Mouse (Mus musculus) hindbrain, embryonic 12.5 days (tissue): ENCODE measurements around the gene 4930402K13Rik. TPM values are rescaled to one million over a fixed set of nuclear protein-coding genes. Genes with fewer than 3 reads are reported as not detected.
"Not testable (repeated sequence)": the region's sequence is repeated elsewhere in the genome, so short reads cannot be mapped to it uniquely, and the experiment has no call there.

ENCODE experiments used
- ATAC-seq: fragments of 200-750 bp; cut with Nextera tagmentation; 2 replicates; pipeline ENCODE4 v1.8.0; 2017; ENCODE audit warnings: moderate TSS enrichment; ENCODE audit not compliant: low FRiP score
- H3K27ac ChIP-seq: fragments of 300-500 bp; sonication (generic); 2 replicates; pipeline ENCODE4 v1.5.1; 2016; ENCODE audit warnings: mild to moderate bottlenecking
- H3K27me3 ChIP-seq: fragments of 300-500 bp; sonication (generic); 2 replicates; pipeline ENCODE4 v1.6.1; 2016; ENCODE audit warnings: mild to moderate bottlenecking
- H3K36me3 ChIP-seq: fragments of 300-500 bp; sonication (generic); 2 replicates; pipeline ENCODE4 v1.6.1; 2016; ENCODE audit warnings: mild to moderate bottlenecking
- H3K4me1 ChIP-seq: fragments of 300-500 bp; sonication (generic); 2 replicates; pipeline ENCODE4 v1.6.1; 2016
- H3K4me2 ChIP-seq: fragments of 300-500 bp; sonication (generic); replicated peaks from 2 replicates; pipeline ENCODE4 v1.6.1; 2016; ENCODE audit warnings: mild to moderate bottlenecking
- H3K4me3 ChIP-seq: fragments of 300-500 bp; sonication (generic); 2 replicates; pipeline ENCODE4 v1.5.1; 2016; ENCODE audit warnings: mild to moderate bottlenecking
- H3K9ac ChIP-seq: fragments of 300-500 bp; sonication (generic); 2 replicates; pipeline ENCODE4 v1.6.1; 2016; ENCODE audit warnings: mild to moderate bottlenecking, moderate library complexity
- H3K9me3 ChIP-seq: fragments of 300-500 bp; sonication (generic); replicated peaks from 2 replicates; pipeline ENCODE4 v1.6.1; 2016; ENCODE audit warnings: mild to moderate bottlenecking
- WGBS: fragments of 180-500 bp; shearing (Covaris S2); methylation state at CpG from one replicate; pipeline ENCODE4 v1.1.7; 2016; 5-methylcytosine and 5-hydroxymethylcytosine counted together
- polyA plus RNA-seq: library from polyadenylated mRNA; unstranded; fragments of >200 nt; fragmentation: Nextera tagmentation; extraction: Ambion mirVana; gene quantifications from 2 replicates; pipeline ENCODE4 v1.2.1, GENCODE M21; 2016

Gene 4930402K13Rik
- polyA plus RNA-seq, result not detected in 2 replicates

DNA sequence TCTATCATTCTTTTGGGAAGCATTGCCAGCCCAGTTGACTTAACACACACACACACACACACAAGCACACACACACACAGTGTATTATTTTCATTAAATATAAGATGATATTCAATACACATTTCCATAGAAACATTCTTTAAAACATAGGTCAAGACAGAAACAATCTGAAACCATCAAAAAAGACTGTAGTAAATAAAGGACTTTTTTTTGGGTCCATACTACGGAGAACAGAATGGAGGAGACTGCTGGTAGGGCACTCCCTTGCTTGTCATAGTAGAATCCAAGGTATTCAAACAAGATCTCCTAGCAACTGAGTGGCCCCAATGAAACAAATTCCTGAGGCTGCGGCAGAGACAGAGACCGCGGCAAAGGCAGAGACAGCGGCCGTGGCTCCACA is at the start of gene 4930402K13Rik:
Gene 4930402K13Rik (plus strand): TSS at position 301 of the 400 bp plus-strand sequence.
- Histone ChIP-seq H3K36me3 (no peaks in the 10 kb centered on the region), H3K9me3 (no peaks in the 10 kb centered on the region), H3K27me3 (no peaks in the 10 kb centered on the region), H3K27ac (no peak within 1 kb of the TSS), H3K9ac (no peak within 1 kb of the TSS), H3K4me1 (no peaks in the 10 kb centered on the region), H3K4me3 (no peak within 1 kb of the TSS), H3K4me2 (no peak within 1 kb of the TSS)
- 78% methylated on average over 6 of the region's 6 CpGs for WGBS
- no peak for ATAC-seq

DNA sequence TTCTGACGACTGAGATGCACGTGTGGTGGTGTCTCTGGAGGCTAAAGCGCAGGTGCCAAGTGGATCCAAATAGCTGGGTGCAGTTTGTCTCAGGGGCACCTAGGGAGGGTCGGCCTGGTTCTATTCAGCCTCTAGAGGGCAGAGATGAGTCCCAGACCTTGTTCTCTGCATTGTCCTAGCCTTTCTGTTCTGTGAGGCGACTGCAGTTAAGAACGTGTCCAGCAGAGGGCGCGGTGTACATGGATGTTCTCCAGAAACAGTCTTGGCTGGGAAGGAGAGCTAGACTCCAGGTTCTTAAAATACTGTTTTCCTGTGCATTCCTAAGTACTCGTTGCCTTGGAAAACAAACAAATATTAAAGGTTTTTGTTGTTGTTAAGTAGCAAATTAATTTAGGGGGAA is 43.4 kb upstream of the 4930402K13Rik start:
- not testable (repeated sequence) for H3K9ac ChIP-seq, H3K4me1 ChIP-seq, ATAC-seq, H3K27me3 ChIP-seq, H3K36me3 ChIP-seq, H3K9me3 ChIP-seq, H3K4me3 ChIP-seq, H3K27ac ChIP-seq, H3K4me2 ChIP-seq
- WGBS, result 26% methylated on average over 7 of the region's 9 CpGs

DNA sequence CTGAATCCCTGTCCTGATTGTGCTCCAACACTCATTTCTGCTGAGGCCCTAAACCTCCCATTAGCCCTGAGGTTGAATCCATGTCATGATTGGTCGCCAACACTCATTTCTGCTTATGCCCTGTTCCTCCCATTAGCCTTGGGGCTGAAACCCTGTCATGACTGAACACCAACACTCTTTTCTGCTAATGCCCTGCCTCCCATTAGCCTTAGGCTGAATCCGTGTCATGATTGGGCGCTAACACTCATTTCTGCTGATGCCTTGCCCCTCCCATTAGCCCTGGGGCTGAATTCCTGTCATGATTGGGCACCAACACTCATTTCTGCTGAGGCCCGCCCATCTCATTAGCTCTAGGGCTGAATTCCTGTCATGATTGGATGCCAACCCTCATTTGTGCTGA is 42.3 kb upstream of the 4930402K13Rik start:
- no peak overlapping the region for H3K9ac ChIP-seq
- no peak overlapping the region for H3K4me3 ChIP-seq
- no peak overlapping the region for H3K4me2 ChIP-seq
- WGBS, result 90% methylated on average over 4 of the region's 4 CpGs
- H3K27me3 ChIP-seq, result no peaks in the 10 kb centered on the region
- H3K27ac ChIP-seq, result no peak overlapping the region
- H3K9me3 ChIP-seq, result peaks cover 7% of the 10 kb centered on the region; the same call in 1 of the 2 replicates
- ATAC-seq, result no peak
- no peaks in the 10 kb centered on the region for H3K4me1 ChIP-seq
- no peaks in the 10 kb centered on the region for H3K36me3 ChIP-seq

DNA sequence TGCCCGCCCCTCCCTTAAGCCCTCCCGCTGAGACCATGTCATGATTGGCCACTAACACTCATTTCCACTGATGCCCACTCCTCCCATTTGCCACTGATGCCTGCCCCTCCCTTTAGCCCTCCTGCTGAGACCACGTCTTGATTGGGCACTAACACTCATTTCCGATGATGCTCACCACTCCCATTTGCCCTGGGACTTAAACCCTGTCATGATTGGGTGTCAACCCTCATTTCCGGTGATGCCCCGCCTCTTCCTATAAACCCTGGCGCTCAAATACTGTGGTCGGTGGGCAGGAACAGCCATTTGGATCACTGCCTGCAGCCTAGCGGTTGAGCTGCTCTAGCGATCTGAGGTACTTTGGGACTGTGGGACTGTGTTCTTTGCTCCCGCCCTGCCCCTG is 41.6 kb upstream of the 4930402K13Rik start, which contains the start of gene Fthl17f:
Gene Fthl17f (plus strand): TSS at position 301 of the 400 bp plus-strand sequence.
- H3K27ac ChIP-seq, ATAC-seq, H3K9ac ChIP-seq, H3K4me2 ChIP-seq, H3K27me3 ChIP-seq, H3K36me3 ChIP-seq, H3K4me3 ChIP-seq, H3K9me3 ChIP-seq, H3K4me1 ChIP-seq: not testable (repeated sequence)
- WGBS, result 92% methylated on average over 11 of the region's 11 CpGs

DNA sequence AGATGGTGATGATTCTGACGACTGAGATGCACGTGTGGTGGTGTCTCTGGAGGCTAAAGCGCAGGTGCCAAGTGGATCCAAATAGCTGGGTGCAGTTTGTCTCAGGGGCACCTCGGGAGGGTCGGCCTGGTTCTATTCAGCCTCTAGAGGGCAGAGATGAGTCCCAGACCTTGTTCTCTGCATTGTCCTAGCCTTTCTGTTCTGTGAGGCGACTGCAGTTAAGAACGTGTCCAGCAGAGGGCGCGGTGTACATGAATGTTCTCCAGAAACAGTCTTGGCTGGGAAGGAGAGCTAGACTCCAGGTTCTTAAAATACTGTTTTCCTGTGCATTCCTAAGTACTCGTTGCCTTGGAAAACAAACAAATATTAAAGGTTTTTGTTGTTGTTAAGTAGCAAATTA is 26.7 kb upstream of the 4930402K13Rik start:
- ATAC-seq, result not testable (repeated sequence)

DNA sequence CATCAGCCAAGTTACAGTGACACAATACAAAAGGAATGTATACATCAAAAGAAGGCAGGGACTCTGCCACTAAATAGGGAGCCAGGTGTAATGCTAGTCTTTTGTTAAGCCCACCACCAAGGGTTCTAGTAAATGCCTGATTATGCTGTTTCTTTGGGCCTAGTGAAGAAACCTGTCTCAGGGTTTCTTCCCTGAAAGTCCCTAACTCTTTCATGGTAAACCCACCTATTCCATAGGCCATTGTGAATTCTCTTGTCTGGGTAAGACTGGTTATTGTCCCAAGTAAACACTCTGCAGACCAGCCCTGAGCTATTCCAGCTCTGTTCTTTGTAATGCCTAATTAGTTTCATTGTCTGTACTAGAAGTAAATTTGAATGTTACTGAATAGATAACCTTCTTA is 9.3 kb upstream of the 4930402K13Rik start:
- H3K4me1 ChIP-seq, ATAC-seq, H3K27ac ChIP-seq, H3K27me3 ChIP-seq, H3K4me3 ChIP-seq, H3K9me3 ChIP-seq, H3K9ac ChIP-seq, H3K4me2 ChIP-seq, H3K36me3 ChIP-seq: not testable (repeated sequence)

More for the DNA sequence above, 26.7 kb upstream of the 4930402K13Rik start:
- not testable (repeated sequence) for H3K27ac ChIP-seq, H3K9me3 ChIP-seq, H3K9ac ChIP-seq, H3K4me2 ChIP-seq, H3K36me3 ChIP-seq, H3K4me3 ChIP-seq, H3K27me3 ChIP-seq, H3K4me1 ChIP-seq
- 28% methylated on average over 10 of the region's 10 CpGs for WGBS

DNA sequence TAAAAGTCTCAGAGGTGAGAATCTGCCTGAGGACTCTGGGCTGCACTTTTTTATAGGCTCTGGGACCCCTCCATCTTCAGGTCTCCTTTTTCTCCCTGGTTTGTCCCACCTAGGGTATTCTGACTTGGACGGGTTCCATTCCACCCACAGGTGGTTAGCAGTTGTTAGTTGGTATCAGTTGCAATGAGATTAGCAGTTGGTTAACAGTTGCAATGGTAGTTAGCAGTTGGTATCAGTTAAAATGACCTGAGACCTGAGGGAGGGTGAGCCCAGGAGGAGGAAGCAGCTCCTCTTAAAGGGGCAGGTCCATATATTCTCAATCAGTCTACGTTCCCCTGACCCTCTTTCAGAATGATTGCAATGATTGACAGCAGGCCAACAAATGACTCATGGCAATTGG is 6.0 kb downstream of the 4930402K13Rik start:
- 55% methylated on average over 2 of the region's 2 CpGs for WGBS
- H3K9ac ChIP-seq, result no peak overlapping the region
- no peaks in the 10 kb centered on the region for H3K9me3 ChIP-seq
- H3K36me3 ChIP-seq, result no peaks in the 10 kb centered on the region
- no peaks in the 10 kb centered on the region for H3K27me3 ChIP-seq
- H3K4me3 ChIP-seq, result no peak overlapping the region
- no peak overlapping the region for H3K27ac ChIP-seq
- no peaks in the 10 kb centered on the region for H3K4me1 ChIP-seq
- H3K4me2 ChIP-seq, result no peak overlapping the region
- ATAC-seq, result no peak

DNA sequence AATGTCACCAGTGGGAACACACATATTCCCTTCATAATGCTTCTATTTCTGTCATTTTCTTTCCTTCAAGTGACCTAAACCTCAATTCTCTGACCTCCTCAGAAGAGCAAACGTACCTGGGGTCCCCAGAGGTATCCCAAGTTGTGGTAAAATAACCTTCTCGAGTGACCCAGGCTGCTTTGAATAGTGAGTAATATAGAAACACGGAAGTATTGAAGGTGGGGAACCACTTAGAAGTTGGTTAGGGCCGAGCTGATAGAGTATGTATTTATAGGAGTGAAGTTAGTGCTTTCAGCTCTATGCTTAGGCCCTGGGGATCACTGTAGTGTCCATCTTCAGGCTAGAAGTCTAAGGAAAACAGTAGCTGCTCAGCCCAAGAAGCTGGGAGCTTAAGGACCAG is 20.6 kb downstream of the 4930402K13Rik start:
- WGBS, result 56% methylated on average over 4 of the region's 4 CpGs

DNA sequence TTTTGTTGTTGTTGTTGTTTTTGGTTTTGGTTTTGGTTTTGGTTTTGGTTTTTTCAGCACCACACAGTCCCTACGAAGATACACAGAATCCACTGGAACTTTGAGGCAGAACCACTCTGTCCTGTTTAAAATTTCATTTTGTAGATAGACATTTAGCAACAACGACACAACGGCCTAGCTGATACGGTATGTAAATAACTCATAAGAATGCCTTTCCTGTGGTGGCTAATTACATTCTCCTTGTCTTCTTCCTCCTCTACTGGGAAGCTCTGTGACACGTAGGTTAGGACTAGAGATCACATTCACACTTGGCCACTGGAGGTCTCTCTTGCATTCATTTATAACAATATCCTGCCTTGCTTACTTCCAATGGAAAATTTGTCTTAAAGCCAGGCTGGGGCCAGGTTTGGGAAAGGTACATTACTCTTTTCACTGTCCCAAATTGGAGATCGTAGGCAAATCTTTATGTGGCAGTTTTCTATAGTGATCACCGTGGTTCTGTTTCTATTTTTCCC is 24.0 kb downstream of the 4930402K13Rik start:
- Histone ChIP-seq H3K27me3 (no peaks in the 10 kb centered on the region), H3K36me3 (no peaks in the 10 kb centered on the region), H3K9ac (no peak overlapping the region), H3K9me3 (no peaks in the 10 kb centered on the region), H3K4me3 (no peak overlapping the region), H3K4me1 (no peaks in the 10 kb centered on the region), H3K27ac (no peak overlapping the region), H3K4me2 (no peak overlapping the region)
- ATAC-seq, result no peak
- 46% methylated on average over 7 of the region's 7 CpGs for WGBS

More for the DNA sequence above, 20.6 kb downstream of the 4930402K13Rik start:
- no peaks in the 10 kb centered on the region for H3K36me3 ChIP-seq
- ATAC-seq, result no peak
- H3K4me1 ChIP-seq, result no peaks in the 10 kb centered on the region
- no peaks in the 10 kb centered on the region for H3K27me3 ChIP-seq
- H3K9me3 ChIP-seq, result no peaks in the 10 kb centered on the region
- no peak overlapping the region for H3K4me2 ChIP-seq
- no peak overlapping the region for H3K9ac ChIP-seq
- H3K4me3 ChIP-seq, result no peak overlapping the region
- no peak overlapping the region for H3K27ac ChIP-seq

DNA sequence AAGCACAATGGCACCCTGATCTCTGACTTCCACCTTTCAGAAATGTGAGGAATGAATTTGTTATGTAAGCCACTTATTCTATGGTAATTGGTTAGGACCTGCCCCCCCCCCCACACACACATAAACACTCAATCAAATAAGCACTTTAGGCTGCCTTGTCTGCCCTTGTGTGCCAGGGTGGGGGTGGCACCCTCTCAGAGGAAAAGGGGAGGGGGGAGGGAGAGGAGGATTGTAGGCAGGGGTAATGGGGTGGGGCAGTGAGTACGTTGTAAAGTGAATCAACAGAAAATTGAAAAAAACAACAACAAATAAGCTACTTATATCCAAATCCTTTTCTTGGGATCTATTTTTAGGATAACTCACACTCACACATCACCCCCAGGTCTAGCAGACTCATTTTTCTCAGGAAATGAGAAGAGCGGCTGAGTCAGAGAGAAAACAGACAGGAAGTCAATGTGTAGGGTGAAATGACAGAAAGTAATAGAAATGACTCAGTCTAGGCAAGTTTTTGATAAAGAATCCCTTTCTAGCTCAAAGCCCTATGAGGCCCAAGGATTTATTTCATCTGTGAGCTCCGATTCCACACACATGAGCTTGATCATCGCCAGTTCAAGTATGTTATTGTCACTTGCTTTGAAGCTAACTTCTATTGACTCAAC is 35.1 kb downstream of the 4930402K13Rik start:
- Histone ChIP-seq H3K27me3 (no peaks in the 10 kb centered on the region), H3K27ac (no peak overlapping the region), H3K9ac (no peak overlapping the region), H3K4me1 (no peaks in the 10 kb centered on the region), H3K36me3 (no peaks in the 10 kb centered on the region), H3K4me2 (no peak overlapping the region), H3K9me3 (no peaks in the 10 kb centered on the region), H3K4me3 (no peak overlapping the region)
- 84% methylated on average over 4 of the region's 4 CpGs for WGBS
- ATAC-seq, result no peak

DNA sequence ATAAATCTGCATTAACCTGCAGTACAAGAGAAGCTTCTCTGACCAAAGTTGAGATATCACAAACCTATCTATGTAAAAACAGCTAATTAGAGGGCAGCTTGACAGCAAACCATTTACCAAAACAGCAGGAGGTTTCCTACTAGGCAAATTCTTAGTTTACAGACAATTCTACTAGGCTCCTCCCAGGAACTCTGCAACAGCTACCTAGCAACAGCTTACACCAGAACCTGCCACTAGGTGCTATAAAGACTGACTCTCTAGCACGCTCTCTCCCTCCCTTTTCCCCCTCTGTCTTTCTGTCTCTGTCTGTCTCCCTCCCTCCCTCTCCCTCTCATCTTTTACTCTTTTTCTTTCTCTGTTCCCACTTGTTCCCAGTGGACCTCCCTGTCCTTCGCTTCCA is 38.3 kb downstream of the 4930402K13Rik start:
- Histone ChIP-seq H3K9ac (no peak overlapping the region), H3K27ac (no peak overlapping the region), H3K4me3 (no peak overlapping the region), H3K4me1 (no peaks in the 10 kb centered on the region), H3K27me3 (no peaks in the 10 kb centered on the region), H3K36me3 (no peaks in the 10 kb centered on the region), H3K9me3 (no peaks in the 10 kb centered on the region), H3K4me2 (no peak overlapping the region)
- ATAC-seq, result no peak
- WGBS, result 31% methylated on average over 2 of the region's 2 CpGs
